Mouse (Mus musculus) lung, postnatal 10 days (tissue): Measurements from ENCODE around the gene Cks1b.

Experiments used
- DNase-seq: peaks from one replicate; pipeline ENCODE4 v3.0.0; 2021

Gene Cks1b

DNA sequence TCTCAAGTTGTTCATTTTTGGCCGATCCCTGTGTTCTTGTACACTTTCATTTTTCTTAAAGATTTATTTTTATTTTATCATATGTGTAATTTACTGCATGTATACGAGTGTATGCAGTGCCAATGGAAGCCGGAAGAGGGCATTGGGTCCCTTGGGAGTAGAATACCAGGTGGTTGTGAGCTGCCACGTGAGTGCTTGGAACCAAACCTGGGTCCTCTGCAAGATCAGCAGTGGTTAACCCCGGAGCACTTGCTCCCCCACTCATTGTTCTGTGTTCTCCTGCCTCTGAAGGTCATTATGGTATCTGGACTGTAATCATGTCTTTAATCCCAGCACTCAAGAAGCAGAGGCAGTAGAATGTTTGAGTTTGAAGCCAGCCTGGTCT is 7.0 kb upstream of the Cks1b start:
- no peak for DNase-seq

DNA sequence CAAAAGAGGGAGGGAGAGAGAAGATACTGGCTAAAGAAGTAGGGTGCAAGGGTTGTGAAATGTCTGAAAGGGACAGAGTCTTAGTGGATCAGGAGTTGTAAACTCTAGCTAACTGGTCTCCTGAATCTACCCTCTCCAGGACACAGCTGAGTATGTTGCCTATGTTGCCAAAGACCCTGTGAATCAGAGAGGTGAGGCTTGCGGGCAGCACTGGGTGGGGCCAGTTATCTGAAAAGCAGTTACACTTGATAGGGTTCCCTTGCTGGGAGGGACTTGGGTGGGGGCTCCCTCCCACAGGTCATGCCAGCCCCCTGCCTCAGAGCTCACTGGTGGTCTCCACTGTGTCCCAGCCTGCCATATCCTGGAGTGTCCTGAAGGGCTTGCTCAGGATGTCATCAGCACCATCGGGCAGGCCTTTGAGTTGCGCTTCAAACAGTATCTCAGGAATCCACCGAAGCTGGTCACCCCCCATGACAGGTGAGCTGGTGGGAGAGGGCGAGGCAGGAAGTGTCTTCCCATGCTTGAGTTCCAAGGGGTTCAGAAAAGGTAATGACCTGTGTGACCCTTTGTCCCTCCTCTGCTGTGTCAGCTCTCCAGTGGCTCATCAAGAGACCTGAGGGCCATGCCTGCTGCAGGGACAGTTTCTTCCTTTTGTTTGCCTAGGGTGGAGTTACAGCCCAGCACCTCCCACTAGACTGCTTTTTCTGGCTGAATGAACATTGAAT is 6.4 kb upstream of the Cks1b start:
- no peak for DNase-seq

DNA sequence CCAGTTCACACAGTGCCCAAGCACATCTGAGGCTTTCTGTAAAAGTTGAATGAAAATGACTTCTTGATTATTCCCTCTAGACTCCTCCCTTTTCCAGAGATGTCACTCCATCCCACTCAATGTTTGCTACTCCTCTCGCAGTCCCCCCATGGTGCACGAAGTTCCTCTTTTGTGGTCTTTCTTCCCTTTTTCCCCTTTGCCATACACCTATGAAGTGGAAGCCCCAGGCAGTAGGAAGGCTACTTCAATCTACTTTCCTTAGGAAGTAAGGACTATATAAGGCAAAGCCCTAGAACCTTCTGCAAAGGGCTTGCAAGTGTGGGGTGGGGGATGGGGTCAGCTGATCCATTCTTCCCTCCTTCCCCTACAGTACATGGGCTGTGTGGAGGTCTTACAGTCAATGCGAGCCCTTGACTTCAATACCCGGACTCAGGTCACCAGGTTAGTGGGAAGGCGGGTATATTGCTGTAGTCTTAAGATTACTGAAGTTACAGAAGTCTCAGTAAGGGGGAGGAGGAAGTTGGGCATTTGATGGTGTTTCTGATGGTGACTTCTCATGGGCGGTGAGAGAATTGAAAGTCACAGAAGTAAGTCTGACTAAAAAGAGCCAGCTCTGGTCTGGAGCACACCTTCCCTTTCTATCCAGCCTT is 4.5 kb upstream of the Cks1b start:
- DNase-seq, result no peak

DNA sequence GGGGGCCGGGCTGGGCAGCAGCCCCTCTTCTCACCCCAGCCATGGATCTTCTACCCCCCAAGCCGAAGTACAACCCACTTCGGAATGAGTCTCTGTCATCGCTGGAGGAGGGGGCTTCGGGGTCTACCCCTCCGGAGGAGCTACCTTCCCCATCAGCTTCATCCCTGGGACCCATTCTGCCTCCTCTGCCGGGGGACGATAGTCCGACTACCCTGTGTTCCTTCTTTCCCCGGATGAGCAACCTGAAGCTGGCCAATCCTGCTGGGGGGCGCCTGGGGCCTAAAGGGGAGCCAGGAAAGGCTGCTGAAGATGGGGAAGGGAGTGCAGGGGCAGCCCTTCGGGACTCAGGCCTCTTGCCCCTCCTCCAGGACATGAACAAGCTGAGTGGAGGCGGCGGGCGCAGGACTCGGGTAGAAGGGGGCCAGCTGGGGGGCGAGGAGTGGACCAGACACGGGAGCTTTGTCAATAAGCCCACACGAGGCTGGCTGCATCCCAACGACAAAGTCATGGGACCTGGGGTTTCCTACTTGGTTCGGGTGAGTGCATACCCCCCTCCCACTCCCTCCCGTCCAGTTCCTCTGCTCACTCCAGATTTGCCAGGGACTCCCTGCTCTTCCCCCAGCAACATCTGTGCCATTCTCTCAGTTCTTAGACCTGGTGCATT is 3.8 kb upstream of the Cks1b start:
- DNase-seq, result peak; percentile 58

DNA sequence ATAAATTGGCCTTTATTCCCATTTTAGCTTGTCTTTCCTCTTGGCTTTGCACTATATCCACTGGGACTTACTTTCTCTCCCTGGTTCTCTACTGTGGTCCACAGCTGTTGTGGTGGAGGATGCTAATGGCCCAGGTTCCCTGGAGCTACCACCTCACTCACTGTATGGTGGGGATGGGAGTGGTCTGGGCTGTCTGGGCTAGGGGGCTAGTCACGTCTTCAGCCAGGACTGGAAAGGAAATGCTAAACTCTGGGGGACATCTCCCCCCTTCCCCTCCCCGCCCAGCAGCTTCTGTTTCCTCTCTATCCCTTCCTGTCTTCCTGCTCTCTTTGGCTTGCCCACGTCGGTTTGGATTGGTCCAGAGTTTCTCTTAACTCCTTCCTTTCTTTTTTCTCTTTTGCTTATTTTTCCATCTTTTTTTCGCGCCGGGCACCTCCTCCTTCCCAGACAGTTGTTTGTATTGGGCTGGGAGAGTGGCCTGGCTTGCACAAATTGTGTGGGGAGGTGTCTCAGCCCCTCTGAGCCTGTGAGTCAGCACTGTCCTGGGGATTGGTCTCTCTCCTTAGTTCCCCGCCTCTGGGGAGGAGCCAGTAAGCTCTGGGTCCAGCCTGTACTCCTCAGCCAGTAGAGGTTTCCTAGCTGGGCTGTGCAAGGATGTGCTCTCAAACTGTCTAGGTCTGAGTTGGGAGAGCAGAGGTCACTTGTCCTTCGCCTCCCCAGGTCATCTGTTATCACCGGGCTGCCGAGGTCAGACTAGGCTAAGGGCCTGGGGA is 3.0 kb upstream of the Cks1b start:
- DNase-seq, result peak; percentile 96

DNA sequence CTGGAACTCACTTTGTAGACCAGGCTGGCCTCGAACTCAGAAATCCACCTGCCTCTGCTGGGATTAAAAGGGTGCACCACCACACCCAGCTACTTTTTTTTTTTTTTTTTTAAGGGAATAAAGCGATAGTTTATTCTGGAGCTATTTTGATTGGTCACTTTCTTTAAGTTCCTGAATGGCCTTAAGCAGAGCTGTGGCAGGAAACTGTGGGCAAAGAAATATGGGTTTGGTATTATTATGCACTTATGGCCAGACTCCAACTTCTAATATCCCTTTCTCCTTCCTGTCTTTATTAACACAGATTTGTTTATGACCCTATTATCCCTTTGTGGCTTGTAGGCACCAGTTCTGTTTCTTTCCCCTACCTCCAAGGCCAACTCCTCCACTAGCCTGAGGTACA is 2.2 kb upstream of the Cks1b start:
- DNase-seq, result no peak

DNA sequence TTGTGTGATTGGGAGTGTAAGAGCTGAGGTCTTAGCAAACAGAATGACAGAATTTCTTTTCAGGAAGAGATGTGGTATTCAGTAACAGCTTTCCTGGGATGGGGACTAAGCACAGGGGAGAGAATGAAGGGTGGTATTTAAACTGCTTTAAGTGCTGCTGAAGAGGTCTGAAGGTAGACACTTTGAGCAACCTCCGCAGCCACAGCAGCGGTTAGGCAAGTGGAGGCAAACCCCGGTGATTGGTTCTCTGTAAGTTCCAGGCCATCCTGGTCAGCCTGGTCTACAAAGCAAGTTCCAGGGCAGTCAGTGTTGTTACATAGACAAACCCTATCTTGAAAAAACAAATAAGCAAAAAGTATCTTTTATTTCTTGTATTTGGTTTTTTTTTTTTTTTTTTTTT is 1.8 kb upstream of the Cks1b start:
- peak; percentile 32 for DNase-seq

DNA sequence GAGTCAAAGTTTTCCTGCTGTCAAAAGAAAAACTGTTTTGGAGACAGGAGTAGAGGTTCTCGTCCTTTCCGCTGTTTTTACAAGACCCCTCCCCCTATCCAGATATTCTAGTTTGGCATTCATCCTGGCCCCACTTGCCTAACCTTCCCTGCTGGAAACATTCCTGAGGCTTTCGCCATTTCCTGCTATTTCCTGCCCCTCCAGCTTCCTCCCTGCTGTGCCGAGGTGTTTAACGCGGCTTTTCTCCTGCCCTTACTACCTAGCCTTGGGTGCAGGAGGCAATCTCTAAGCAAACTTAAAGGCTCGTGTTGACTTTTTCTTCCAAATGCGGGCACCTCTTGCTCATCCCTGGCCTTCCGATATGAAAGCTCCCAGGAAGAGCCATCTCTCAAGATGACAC is 1.4 kb upstream of the Cks1b start:
- DNase-seq, result peak; percentile 89

DNA sequence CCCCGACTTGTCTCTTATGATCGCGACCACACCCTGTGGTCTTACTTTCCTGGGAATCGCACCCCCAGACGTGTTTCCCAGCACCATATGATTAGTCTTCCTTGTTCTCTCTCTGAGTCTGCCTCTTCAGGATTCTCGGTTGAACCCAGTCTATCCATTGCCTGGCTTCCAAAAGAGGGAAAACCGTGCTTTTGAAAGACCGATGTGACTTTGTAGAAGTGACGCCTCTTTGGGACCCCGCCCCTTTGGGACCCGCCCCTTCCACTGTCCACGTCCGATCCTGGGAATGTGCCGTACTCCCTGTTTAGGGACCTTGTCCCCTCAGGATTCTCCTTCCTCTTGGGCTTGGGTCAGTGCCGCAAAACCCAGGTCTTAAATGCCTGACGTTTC is 673 bp upstream of the Cks1b start:
- DNase-seq, result peak; percentile 95

DNA sequence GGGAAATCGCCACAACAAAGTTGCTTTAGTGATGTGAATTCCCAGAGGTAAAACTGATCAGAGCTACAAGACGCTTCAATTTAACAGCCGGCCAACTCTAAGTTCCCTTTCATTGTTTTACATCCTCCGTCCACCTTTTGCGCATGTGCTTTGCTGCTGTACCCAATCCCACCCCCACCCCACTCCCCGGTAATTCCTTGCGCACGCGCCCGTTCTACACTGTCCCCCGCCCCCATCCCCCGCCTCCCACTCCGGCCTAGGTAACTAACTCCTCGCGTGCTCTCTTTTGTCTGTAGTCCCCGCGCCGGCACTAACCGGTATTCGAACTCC is 378 bp downstream of the Cks1b start:
- no peak for DNase-seq

DNA sequence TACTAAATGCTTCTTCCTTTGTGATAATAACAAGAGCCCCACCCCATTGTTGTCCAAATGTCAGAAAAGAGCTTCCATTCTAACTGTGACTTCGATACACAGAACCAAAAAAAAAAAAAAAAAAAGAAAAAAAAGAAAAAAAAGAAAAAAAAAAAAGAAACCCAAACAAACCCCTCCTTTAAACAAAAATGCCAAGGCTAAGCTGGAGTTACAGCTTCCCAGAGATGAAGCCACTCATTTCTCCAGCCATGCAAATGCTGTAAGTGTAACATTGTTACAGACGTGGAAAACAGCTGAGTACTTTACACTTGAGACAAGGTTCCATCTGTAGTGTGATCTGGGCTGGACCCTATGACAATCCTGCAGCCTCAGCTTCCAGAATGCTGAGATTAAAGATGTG is 1.1 kb downstream of the Cks1b start:
- DNase-seq, result no peak

DNA sequence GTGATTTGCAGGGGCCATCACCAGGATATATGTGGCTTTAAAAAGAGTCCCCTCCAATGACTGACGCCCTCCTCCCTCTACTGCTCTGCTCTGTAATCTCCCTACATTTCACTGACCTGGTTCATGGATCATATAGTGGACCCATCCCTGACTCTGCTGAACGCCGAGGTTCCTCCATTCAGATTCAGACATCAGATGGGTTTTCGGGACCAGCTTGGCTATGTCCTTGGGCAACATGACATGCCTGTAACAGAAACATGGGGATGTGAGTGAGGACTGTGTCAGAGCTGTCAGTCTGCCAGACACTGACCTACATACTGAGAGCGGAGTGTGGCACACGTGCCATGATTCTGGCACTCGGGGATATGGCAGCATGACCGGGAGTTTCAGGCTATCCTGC is 2.0 kb downstream of the Cks1b start:
- no peak for DNase-seq

DNA sequence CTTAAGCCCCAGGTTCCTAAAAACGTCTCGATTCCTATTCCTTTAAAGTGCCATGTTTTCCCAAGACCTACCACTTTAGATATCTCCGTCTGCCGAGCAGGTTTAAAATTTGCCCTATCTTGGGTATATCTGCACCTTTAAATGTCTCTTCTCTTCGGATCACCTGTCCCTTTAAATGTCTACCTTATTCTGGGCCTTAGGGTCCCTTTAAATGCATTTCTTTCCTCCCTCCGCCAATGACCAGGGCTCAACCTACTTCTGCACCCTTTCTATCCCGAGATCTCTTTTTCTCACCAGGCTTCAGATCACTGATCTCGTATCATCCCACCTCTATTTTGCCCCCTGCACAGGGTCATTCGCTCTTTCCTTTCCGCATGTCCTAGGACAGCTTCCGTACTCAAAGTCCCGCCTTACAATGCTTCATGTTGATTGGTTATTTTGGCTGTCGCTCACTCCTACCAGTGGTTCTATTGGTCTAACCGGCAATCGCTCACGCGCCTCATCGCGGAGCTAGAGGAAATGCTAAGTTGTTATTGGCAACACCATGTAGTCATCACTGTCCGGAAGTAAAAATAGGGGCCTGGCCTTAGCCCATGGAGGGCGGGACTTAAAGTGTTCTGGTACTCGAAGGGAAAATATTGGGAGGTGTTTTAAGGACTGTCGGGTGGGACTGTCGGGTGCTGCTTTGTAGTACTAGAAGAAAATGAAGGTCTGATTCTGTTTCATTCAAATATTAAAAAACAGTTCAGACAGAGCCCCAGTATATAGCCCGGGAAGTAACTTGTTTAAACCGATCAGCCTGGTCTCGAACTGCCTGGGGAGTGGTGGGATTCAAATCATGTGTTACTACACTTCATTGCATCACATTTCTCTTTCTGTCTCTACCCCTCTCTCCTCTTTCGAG is 6.4 kb downstream of the Cks1b start, which contains the start of gene Flad1:
Gene Flad1, minus strand, starts transcription at position 381 of the 904 bp plus-strand sequence.
- peak; percentile 99 for DNase-seq

DNA sequence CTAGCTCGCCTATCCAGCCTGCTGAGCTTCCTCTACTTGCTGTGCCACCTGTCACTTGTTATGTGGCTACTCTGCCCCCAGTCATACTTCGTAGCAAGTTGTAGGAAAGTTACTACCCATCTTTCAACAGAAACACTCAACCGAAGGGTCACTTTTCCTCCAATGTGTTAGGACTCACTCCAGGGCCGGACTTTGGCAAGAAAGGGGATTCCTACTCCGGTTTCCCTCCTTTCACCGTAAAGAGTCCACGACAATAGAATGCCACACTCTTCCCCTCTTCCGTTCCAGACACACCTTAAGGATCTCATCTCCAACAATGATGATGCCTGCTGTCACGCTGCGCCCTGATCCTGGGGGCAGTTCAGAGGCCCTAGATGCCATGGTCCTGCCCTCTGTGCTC is 7.3 kb downstream of the Cks1b start:
- no peak for DNase-seq

DNA sequence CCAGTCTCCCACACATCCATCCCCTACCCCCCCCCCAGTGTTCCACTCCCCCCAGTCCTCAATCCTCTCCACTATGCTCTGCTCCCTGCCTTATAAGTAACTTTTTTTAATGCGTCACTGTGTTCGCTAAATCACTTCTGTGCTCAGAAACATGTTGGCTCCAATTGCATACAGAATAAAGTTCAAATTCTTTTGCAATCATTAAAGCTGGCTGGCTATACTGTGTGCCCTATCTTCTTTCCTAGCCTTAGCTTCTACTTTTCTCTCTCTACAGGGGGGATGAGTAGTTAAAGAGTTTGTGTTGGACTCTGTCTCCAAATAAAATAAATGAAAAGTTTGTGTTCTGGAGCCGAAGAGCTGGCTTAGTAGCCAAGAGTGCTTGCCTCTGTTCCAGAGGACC is 8.5 kb downstream of the Cks1b start:
- DNase-seq, result no peak

DNA sequence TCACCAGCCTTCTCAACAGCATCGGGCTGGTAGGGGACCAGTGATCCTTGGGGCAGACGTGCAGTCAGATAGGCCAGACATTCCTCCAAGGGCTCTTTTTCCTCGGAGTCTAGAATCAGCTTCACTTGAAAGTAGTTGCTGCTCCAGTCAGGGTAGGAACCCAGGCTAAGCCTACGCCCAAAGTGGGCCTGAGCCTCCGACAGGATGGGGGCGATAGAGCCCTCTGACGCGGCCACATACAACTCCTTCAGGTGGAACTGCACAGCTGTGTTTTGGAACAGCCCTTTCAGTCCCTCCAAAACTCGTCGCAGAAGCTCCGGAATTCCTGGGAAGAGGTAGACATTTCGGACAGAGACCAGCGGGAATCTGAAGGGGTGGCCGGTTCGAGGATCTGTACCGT is 9.7 kb downstream of the Cks1b start:
- no peak for DNase-seq

DNA sequence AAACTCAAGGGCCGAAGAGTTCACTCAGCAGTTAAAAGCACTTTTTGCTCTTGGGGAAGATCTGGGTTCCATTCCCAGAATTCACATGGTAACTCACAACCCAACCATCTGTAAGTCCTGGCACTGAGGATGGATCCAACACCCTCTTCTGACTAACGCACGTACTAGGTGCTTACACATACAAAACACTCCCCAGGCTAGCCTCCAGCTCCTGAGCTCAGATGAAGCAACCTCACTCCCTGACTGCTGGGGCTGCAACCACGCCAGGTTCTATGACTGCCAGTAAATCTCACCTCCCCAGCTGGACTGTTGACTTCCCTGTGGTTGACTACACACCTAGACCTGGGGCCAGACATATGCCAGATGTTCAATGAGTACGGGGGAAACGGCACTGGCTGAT is 11.3 kb downstream of the Cks1b start:
- DNase-seq, result no peak

DNA sequence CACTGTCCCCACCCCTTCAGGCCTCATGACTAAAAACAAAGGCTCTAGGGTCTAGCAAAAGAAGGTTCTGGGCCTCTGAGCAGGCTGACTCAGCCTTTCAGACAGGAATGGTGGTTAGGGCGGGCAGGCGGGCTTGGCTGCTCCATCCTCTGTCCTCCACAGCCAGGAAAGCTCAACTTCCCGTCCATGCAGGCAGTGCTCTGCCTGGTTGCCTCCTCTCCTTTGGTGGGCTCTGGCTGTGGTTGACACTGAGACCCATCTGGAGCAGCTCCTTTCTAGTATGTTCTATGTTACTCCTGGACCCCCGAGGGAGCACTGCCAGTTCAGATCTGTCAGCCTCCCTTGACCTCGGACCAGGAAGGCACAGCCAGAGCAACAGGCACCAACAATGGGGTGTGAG is 15.5 kb downstream of the Cks1b start, which contains the start of gene Lenep:
Gene Lenep, minus strand, starts transcription at position 101 of the 400 bp plus-strand sequence.
- no peak for DNase-seq

DNA sequence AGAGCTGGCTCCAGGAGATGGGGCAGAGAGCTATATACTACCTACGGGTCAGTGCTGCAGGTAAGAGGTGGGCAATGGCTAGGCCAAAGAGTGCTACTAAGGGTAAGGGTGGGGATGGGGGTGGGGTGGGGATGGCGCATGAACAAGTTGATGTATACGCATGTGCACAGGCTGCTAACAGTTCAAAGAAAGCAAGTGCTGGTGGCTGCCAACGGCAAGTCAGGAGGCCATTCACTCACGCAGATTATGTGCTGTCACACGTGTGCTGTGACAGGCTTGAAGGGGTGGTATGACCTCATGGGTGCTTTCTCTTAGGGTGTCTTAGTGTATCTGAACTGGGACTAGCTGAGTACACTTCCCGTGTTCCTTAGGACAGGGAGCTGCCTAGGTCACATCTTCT is 16.9 kb downstream of the Cks1b start:
- DNase-seq, result no peak

DNA sequence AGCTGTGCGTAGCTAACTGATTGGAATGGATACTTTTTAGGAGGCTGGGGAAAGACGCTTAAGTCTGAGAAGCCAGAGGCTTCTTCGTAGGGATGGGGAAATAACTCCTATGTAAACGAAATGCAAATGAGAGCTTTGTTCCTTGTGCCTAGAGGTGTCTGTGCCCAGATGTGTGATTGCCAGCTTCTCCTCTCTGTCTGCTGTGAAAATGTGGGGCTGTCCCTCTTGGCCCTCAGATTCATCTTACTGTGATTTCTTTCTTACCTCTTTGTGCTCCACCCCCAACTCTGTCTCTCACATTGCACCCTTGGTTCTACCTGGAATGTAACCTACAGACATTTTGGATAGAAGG is 21.6 kb downstream of the Cks1b start:
- no peak for DNase-seq

DNA sequence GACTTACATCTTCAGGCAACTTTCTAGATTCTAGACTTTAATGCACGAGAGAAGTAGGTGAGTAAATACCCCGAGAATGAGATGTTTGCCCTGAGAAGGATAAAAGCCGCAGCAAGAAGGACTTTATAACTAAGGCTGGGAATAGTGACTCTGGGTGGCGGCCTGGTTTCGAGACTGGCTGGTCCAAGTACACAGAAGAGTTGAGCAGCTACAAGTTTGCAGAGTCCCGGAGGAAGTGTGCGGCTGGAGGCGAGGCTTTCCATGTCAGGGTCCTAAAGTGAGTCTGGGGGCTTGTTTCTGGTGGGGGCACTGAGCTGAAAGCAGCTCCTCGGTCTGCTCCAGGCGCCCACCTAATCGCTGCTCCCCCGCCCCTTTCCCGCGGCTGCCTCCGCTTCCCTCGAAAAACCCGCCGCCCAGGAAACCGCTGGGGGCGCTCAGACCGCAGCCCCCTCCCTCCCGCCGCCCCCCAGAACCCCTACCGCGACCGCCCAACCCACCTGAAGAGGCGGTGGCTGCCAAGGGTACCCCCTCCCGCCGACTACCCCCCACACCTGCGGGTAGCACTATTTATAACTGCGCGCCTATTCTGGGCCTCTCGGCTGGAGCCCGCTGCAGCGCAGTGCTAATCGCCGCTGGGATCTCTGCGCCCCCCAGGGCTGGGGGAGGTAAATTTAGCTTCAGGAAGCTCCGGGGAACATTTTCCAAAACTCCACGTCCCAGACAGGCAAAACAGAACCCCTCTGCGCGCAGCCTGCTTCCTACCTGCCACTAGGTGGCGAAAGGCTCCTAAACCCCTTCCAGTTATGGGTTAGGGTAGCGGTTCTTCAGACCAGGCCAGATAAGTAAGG is 22.2 kb downstream of the Cks1b start:
- DNase-seq, result peak; percentile 86

DNA sequence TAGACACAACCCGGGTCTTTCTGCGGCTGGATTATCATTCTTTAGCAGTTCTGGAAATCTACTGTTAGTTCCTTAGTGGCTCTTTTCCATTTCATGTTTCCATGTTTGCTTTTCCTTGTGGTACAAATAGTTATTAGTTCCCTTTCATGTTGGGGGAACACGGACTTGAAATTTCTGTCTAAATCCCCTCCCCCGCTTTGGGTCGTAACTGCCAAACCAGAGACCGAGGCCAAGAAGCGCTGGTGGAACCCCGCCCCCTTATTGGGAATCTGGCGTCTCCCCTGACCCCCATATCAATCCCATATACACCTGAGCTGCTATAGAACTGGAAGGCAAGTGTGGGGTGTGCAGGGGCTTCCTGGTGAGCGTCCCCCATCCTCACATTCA is 22.8 kb downstream of the Cks1b start:
- peak; percentile 42 for DNase-seq
